Mouse (Mus musculus): Measurements from ENCODE around the gene Pank4. TPM values are rescaled to one million over a fixed set of nuclear protein-coding genes. Genes with fewer than 3 reads are reported as not detected.

Pank4 gene
- total and polyA plus RNA-seq, 2 experiments from 2014 or later, result 27.3 to 36.7 TPM

GRCm38 (mm10) chr4:154967173-154967572, 3.2 kb downstream of the Pank4 start:
- 55% methylated on average over 5 of the region's 5 CpGs for WGBS
- ATAC-seq (ENCODE audit: low FRiP score), result no peak
- peaks cover 17% of the 10 kb centered on the region; the same call in 1 of the 2 replicates for H3K4me1 ChIP-seq (ENCODE audit: insufficient read depth, low read length)

DNA sequence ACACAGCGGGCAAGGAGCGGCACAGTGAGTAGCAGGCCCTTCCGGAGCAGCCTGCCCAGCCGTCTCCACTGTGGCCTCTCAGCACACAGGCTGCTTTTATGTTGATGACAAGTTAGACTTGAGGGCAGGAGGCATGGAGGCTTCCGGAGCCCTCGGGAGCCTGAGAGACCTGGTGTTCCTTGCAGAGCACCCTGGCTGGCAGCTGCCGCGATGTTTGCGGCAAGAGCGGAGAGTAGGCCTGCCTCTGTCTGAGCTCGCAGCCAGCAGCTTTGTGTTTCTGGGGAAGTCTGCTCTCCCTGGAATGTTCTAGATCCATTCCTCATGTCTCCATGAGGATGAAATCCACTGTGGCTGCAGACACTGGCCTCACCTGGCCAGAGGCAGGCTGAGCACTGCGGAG, 8.6 kb downstream of the Pank4 start:
- H3K9ac ChIP-seq (replicated peaks; ENCODE audit: low read length, poor library complexity, severe bottlenecking), result no peak overlapping the region
- no peaks in the 10 kb centered on the region for H3K4me1 ChIP-seq (ENCODE audit: insufficient read depth, low read length)
- no peak overlapping the region for H3K4me2 ChIP-seq (ENCODE audit: low read depth, low read length, poor library complexity, severe bottlenecking)
- H3K36me3 ChIP-seq (ENCODE audit: insufficient read depth, low read length), result peaks cover 84% of the 10 kb centered on the region
- 94% methylated on average over 12 of the region's 12 CpGs for WGBS
- no peak for DNase-seq (ENCODE audit: low spot score)
- no peaks in the 10 kb centered on the region for H3K27me3 ChIP-seq (ENCODE audit: insufficient read depth, low read length)
- H3K27ac ChIP-seq (ENCODE audit: low read depth, low read length), result no peak overlapping the region
- TF ChIP-seq CTCF (IDR thresholded peaks at IDR 0.05), result no peak
- ATAC-seq (ENCODE audit: low FRiP score), result no peak
- H3K9me3 ChIP-seq (ENCODE audit: low read length), result no peaks in the 10 kb centered on the region
- H3K4me3 ChIP-seq (ENCODE audit: low read depth, low read length), result no peak overlapping the region

More at GRCm38 (mm10) chr4:154967173-154967572, 3.2 kb downstream of the Pank4 start:
- Histone ChIP-seq H3K27ac (ENCODE audit: low read depth, low read length) (no peak overlapping the region), H3K4me3 (ENCODE audit: low read depth, low read length) (no peak overlapping the region), H3K36me3 (ENCODE audit: insufficient read depth, low read length) (peaks cover 32% of the 10 kb centered on the region), H3K9me3 (ENCODE audit: low read length) (no peaks in the 10 kb centered on the region), H3K9ac (replicated peaks; ENCODE audit: low read length, poor library complexity, severe bottlenecking) (no peak overlapping the region), H3K27me3 (ENCODE audit: insufficient read depth, low read length) (no peaks in the 10 kb centered on the region), H3K4me2 (ENCODE audit: low read depth, low read length, poor library complexity, severe bottlenecking) (no peak overlapping the region)
- DNase-seq (ENCODE audit: low spot score), result peak; percentile 80
- peak; percentile 70 for TF ChIP-seq CTCF (IDR thresholded peaks at IDR 0.05)

- TF ChIP-seq CTCF (IDR thresholded peaks at IDR 0.05), result no peak
- no peaks in the 10 kb centered on the region for H3K27me3 ChIP-seq (ENCODE audit: insufficient read depth, low read length)
- no peaks in the 10 kb centered on the region for H3K9me3 ChIP-seq (ENCODE audit: low read length)
- H3K27ac ChIP-seq (ENCODE audit: low read depth, low read length), result no peak overlapping the region
- no peak for ATAC-seq (ENCODE audit: low FRiP score)
- no peak for DNase-seq (ENCODE audit: low spot score)
- WGBS, result 87% methylated on average over 11 of the region's 11 CpGs
- H3K9ac ChIP-seq (replicated peaks; ENCODE audit: low read length, poor library complexity, severe bottlenecking), result no peak overlapping the region
- peaks cover 99% of the 10 kb centered on the region for H3K36me3 ChIP-seq (ENCODE audit: insufficient read depth, low read length)
- H3K4me2 ChIP-seq (ENCODE audit: low read depth, low read length, poor library complexity, severe bottlenecking), result no peak overlapping the region
- no peak overlapping the region for H3K4me3 ChIP-seq (ENCODE audit: low read depth, low read length)
- H3K4me1 ChIP-seq (ENCODE audit: insufficient read depth, low read length), result no peaks in the 10 kb centered on the region
These were observed 10.3 kb downstream of the Pank4 start for GRCm38 (mm10) chr4:154974163-154974611.

- H3K27ac ChIP-seq (ENCODE audit: low read depth, low read length), result no peak overlapping the region
- H3K4me2 ChIP-seq (ENCODE audit: low read depth, low read length, poor library complexity, severe bottlenecking), result no peak overlapping the region
- H3K9me3 ChIP-seq (ENCODE audit: low read length), result no peaks in the 10 kb centered on the region
- WGBS, result 94% methylated on average over 4 of the region's 4 CpGs
- peak; percentile 66 for TF ChIP-seq CTCF (IDR thresholded peaks at IDR 0.05)
- H3K36me3 ChIP-seq (ENCODE audit: insufficient read depth, low read length), result peaks cover 66% of the 10 kb centered on the region
- no peaks in the 10 kb centered on the region for H3K4me1 ChIP-seq (ENCODE audit: insufficient read depth, low read length)
- 0 out of 2 replicates have a peak, but pooled peaks cover 8% of the 10 kb centered on the region for H3K27me3 ChIP-seq (ENCODE audit: insufficient read depth, low read length)
- H3K9ac ChIP-seq (replicated peaks; ENCODE audit: low read length, poor library complexity, severe bottlenecking), result no peak overlapping the region
- H3K4me3 ChIP-seq (ENCODE audit: low read depth, low read length), result no peak overlapping the region
- no peak for DNase-seq (ENCODE audit: low spot score)
- no peak for ATAC-seq (ENCODE audit: low FRiP score)
These were observed 16.2 kb downstream of the Pank4 start for GRCm38 (mm10) chr4:154980110-154980509.

DNA sequence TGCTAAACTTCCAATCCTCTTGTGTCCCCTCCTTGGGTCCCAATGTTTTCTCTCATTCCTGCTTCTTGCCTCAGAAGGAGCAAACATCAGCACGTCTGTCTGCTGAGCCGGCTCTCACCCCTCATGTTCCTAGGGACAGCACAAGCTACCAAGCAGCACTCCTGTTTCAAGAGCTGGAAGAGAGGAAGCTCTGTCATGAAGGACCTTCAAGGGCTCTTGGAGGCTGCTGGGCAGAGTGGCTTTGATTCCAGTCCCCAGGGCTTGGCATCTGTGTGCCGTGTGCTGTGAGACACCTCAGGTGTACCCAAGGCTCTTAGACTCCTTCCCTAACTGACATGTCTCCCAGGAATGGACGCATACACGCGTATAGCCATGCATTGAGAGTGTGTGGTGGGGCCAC, 17.2 kb downstream of the Pank4 start:
- WGBS, result 79% methylated on average over 6 of the region's 6 CpGs
- Histone ChIP-seq H3K4me2 (ENCODE audit: low read depth, low read length, poor library complexity, severe bottlenecking) (no peak overlapping the region), H3K27me3 (ENCODE audit: insufficient read depth, low read length) (0 out of 2 replicates have a peak, but pooled peaks cover 8% of the 10 kb centered on the region), H3K27ac (ENCODE audit: low read depth, low read length) (no peak overlapping the region), H3K9ac (replicated peaks; ENCODE audit: low read length, poor library complexity, severe bottlenecking) (no peak overlapping the region), H3K36me3 (ENCODE audit: insufficient read depth, low read length) (peaks cover 58% of the 10 kb centered on the region), H3K9me3 (ENCODE audit: low read length) (no peaks in the 10 kb centered on the region), H3K4me3 (ENCODE audit: low read depth, low read length) (no peak overlapping the region), H3K4me1 (ENCODE audit: insufficient read depth, low read length) (no peaks in the 10 kb centered on the region; the same call in 1 of the 2 replicates)
- TF ChIP-seq CTCF (IDR thresholded peaks at IDR 0.05), result no peak
- ATAC-seq (ENCODE audit: low FRiP score) (no peak; the same call in 1 of the 2 replicates), DNase-seq (ENCODE audit: low spot score) (no peak)

DNA sequence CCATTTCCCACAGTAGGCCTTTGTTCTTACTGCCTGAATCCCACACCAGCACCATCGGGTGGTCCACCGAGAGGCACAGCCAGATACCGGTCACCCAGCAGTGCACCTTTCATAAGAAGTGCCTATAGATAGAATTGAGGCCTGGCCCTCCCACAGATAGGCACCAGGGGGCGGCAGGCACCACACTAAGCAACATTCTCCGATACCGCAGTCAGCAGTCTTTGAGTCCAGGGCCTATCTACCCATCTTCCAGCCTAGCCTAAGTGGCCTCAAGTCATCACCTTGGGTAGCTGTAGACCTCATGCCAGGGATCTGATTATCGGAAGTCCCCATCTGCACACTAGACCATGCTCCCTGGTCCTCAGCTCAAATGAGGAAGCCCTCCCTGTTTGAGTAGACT, 17.6 kb downstream of the Pank4 start:
- peak; percentile 87 for DNase-seq (ENCODE audit: low spot score)
- 44% methylated on average over 7 of the region's 7 CpGs for WGBS
- Histone ChIP-seq H3K27ac (ENCODE audit: low read depth, low read length) (no peak overlapping the region), H3K36me3 (ENCODE audit: insufficient read depth, low read length) (peaks cover 53% of the 10 kb centered on the region), H3K4me2 (ENCODE audit: low read depth, low read length, poor library complexity, severe bottlenecking) (no peak overlapping the region), H3K27me3 (ENCODE audit: insufficient read depth, low read length) (0 out of 2 replicates have a peak, but pooled peaks cover 8% of the 10 kb centered on the region), H3K4me1 (ENCODE audit: insufficient read depth, low read length) (no peaks in the 10 kb centered on the region; the same call in 1 of the 2 replicates), H3K9ac (replicated peaks; ENCODE audit: low read length, poor library complexity, severe bottlenecking) (no peak overlapping the region), H3K4me3 (ENCODE audit: low read depth, low read length) (no peak overlapping the region), H3K9me3 (ENCODE audit: low read length) (no peaks in the 10 kb centered on the region)
- peak; percentile 88 for TF ChIP-seq CTCF (IDR thresholded peaks at IDR 0.05)
- peak; percentile 41 for ATAC-seq (ENCODE audit: low FRiP score)
